In the genomic region with DNA sequence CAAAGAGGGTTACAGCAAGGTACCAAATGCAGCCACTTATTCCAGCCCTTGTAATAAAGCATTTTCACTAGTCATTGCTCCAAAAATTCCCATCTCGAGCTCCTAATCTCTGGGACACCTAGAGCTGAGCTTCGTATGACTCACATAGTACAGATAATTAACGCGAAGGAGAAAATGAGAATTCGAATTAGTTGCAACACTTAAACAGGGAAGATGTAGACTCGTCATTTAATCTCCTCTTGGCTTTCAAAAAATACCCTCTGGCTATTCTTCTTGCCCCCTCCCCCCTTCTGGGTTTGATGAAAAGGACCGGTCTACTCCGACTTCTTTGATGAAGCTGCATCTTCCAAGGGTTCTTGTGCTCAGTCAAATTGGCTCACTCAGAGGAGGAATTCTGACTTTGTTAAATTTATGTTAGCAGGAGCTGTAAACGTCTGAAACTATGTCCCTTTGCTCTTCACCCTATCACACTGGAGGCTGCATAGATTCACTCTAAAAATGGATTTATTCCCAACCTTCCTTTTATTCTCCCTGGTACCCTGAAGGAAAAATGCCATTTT, we compare ENCODE assay signal across 10 mouse cellular contexts. TPM values are rescaled to one million over a fixed set of nuclear protein-coding genes. Genes with fewer than 3 reads are reported as not detected.
DNase-seq lines count a peak whose midpoint lies in the region; ATAC-seq and TF ChIP-seq lines count a peak whose summit lies in the region.
"Had no signal": no experiment of that assay in that cellular context is flagged by ENCODE, and none has a peak within 500 bp of the region (broad histone marks: within the 10 kb centered on the region; RNA-seq: fewer than 3 reads in every experiment).

No protein-coding gene starts in this region.

- H3K4me1 ChIP-seq in heart, embryonic 11.5 days (ENCODE audit: control insufficient read depth, insufficient read depth, low read length), result peaks cover 26% of the 10 kb centered on the region
- peaks cover 4% of the 10 kb centered on the region; the same call in 1 of the 2 replicates for H3K4me1 ChIP-seq in lung, embryonic 14.5 days (ENCODE audit: insufficient read depth)
- H3K4me1 ChIP-seq in hindbrain, embryonic 15.5 days (replicated peaks), result peaks cover 47% of the 10 kb centered on the region
- peaks cover 55% of the 10 kb centered on the region for H3K4me1 ChIP-seq in neural tube, embryonic 15.5 days

- intact Hi-C loops in heart, postnatal 25 days (cut with DNase I), result no loop called here
- intact Hi-C loops in left cerebral cortex, postnatal 10 days (cut with DNase I), result loop anchor here (10.0 kb wide), 1 partner anchor 1893 kb away; no protein-coding TSS in a partner anchor

- ATAC-seq in heart, embryonic 11.5 days (replicated peaks; ENCODE audit: insufficient number of reproducible peaks, low FRiP score, low TSS enrichment), result no peak
- no peak for ATAC-seq in lung, embryonic 14.5 days (ENCODE audit: insufficient read depth)
- no peak for ATAC-seq in hindbrain, embryonic 15.5 days (ENCODE audit: low FRiP score, low read depth)
- no peak for ATAC-seq in neural tube, embryonic 15.5 days (ENCODE audit: low FRiP score)

- H3K27ac ChIP-seq in heart, embryonic 11.5 days (ENCODE audit: low read depth, low read length), result no peak overlapping the region
- no peak overlapping the region for H3K27ac ChIP-seq in lung, embryonic 14.5 days (ENCODE audit: low read depth)
- H3K27ac ChIP-seq in hindbrain, embryonic 15.5 days (replicated peaks), result no peak overlapping the region
- H3K27ac ChIP-seq in neural tube, embryonic 15.5 days (replicated peaks), result no peak overlapping the region

- no peaks in the 10 kb centered on the region for H3K36me3 ChIP-seq in heart, embryonic 11.5 days (ENCODE audit: control insufficient read depth, insufficient read depth, low read length)
- H3K36me3 ChIP-seq in lung, embryonic 14.5 days (ENCODE audit: insufficient read depth), result no peaks in the 10 kb centered on the region
- H3K36me3 ChIP-seq in hindbrain, embryonic 15.5 days, result no peaks in the 10 kb centered on the region
- no peaks in the 10 kb centered on the region for H3K36me3 ChIP-seq in neural tube, embryonic 15.5 days

- peak overlapping the region; percentile 43 for H3K4me3 ChIP-seq in heart, embryonic 11.5 days (ENCODE audit: low read depth, low read length)
- no peak overlapping the region for H3K4me3 ChIP-seq in lung, embryonic 14.5 days (ENCODE audit: low read depth, low read length)
- no peak overlapping the region for H3K4me3 ChIP-seq in hindbrain, embryonic 15.5 days
- no peak overlapping the region for H3K4me3 ChIP-seq in neural tube, embryonic 15.5 days (replicated peaks)

- H3K27me3 ChIP-seq in heart, embryonic 11.5 days (ENCODE audit: control insufficient read depth, insufficient read depth, low read length), result peaks cover 36% of the 10 kb centered on the region
- peaks cover 43% of the 10 kb centered on the region for H3K27me3 ChIP-seq in lung, embryonic 14.5 days (ENCODE audit: insufficient read depth, low read length)
- H3K27me3 ChIP-seq in hindbrain, embryonic 15.5 days, result peaks cover 35% of the 10 kb centered on the region
- peaks cover 74% of the 10 kb centered on the region for H3K27me3 ChIP-seq in neural tube, embryonic 15.5 days (replicated peaks)

- 4% methylated on average over 9 of the region's 9 CpGs for WGBS in heart, embryonic 11.5 days (ENCODE audit: insufficient replicate concordance)
- 10% methylated on average over 9 of the region's 9 CpGs for WGBS in lung, embryonic 14.5 days
- 3% methylated on average over 9 of the region's 9 CpGs for WGBS in hindbrain, embryonic 15.5 days
- 2% methylated on average over 9 of the region's 9 CpGs for WGBS in neural tube, embryonic 15.5 days

- peak overlapping the region; percentile 72 for H3K4me2 ChIP-seq in heart, embryonic 11.5 days
- peak overlapping the region; percentile 85 for H3K4me2 ChIP-seq in lung, embryonic 14.5 days
- peak overlapping the region; percentile 75; the same call in 1 of the 2 replicates for H3K4me2 ChIP-seq in hindbrain, embryonic 15.5 days
- peak overlapping the region; percentile 62; the same call in 1 of the 2 replicates for H3K4me2 ChIP-seq in neural tube, embryonic 15.5 days

- no peaks in the 10 kb centered on the region for H3K9me3 ChIP-seq in heart, embryonic 11.5 days (replicated peaks; ENCODE audit: control insufficient read depth, low read length)
- H3K9me3 ChIP-seq in lung, embryonic 14.5 days (ENCODE audit: low read depth, low read length), result no peaks in the 10 kb centered on the region
- no peaks in the 10 kb centered on the region for H3K9me3 ChIP-seq in hindbrain, embryonic 15.5 days
- H3K9me3 ChIP-seq in neural tube, embryonic 15.5 days (replicated peaks), result no peaks in the 10 kb centered on the region

- no peak overlapping the region for H3K9ac ChIP-seq in heart, embryonic 11.5 days (ENCODE audit: low read depth, low read length)
- no peak overlapping the region for H3K9ac ChIP-seq in lung, embryonic 14.5 days
- no peak overlapping the region for H3K9ac ChIP-seq in hindbrain, embryonic 15.5 days
- H3K9ac ChIP-seq in neural tube, embryonic 15.5 days (replicated peaks), result no peak overlapping the region

- TF ChIP-seq CTCF in lung, embryonic 14.5 days (IDR thresholded peaks at IDR 0.05; ENCODE audit: low read depth), result no peak

- DNase-seq in heart, postnatal 25 days (ENCODE audit: low spot score), result no peak
- DNase-seq in lung, embryonic 14.5 days, result peak; percentile 31
- DNase-seq in lung, postnatal 25 days (ENCODE audit: low spot score), result no peak
- DNase-seq in urinary bladder, postnatal 36 days (ENCODE audit: low spot score in 2 of 2), result no peak
- DNase-seq in left cerebral cortex, postnatal 10 days (ENCODE audit: extremely low spot score in 1 of 2, low spot score in 2 of 2), result no peak
- DNase-seq: gastrocnemius, postnatal 36 days; liver had no signal

RNA-seq across cellular contexts. Expression of a gene that starts 2.1 kb away (rescaled TPM):
- polyA plus RNA-seq in heart, embryonic 11.5 days (2014; fragmentation: Nextera tagmentation; extraction: Ambion mirVana), result 19.6 and 20.8 TPM in 2 replicates
- under 1 TPM; 0.29 to 0.45 TPM for total RNA-seq in heart, postnatal 25 days (2021)
- 31.6 and 32.7 TPM in 2 replicates for polyA plus RNA-seq in lung, embryonic 14.5 days (2014; fragmentation: Nextera tagmentation; extraction: Ambion mirVana)
- polyA plus RNA-seq in hindbrain, embryonic 15.5 days (2015; fragmentation: Nextera tagmentation; extraction: Ambion mirVana), result 10.2 and 16.0 TPM in 2 replicates
- 6.3 and 28.7 TPM in 2 replicates for polyA plus RNA-seq in neural tube, embryonic 15.5 days (2015; fragmentation: Nextera tagmentation; extraction: Ambion mirVana)
- total RNA-seq in left cerebral cortex, postnatal 10 days (2021), result 1 to 10 TPM; 6.1 to 6.3 TPM
